Mouse (Mus musculus) right cerebral cortex, adult 2 months (tissue): ENCODE data around the gene Tnk1.

ENCODE experiments used
- DNase-seq, 2 experiments: peaks; one replicate each; pipeline ENCODE4 v3.0.0; 2021 to 2022; ENCODE audit warnings: low spot score in 2 of 2

Tnk1 gene

GRCm38 (mm10) chr11:69803328-69803727 lies 55.2 kb downstream of the Tnk1 start:
- no peak for DNase-seq

GRCm38 (mm10) chr11:69802648-69803105 lies 55.9 kb downstream of the Tnk1 start:
- peak; percentile 75 to 78 for DNase-seq

- no peak for DNase-seq
Observed at GRCm38 (mm10) chr11:69801379-69801977, 57.1 kb downstream of the Tnk1 start, which contains the start of gene Fgf11. Gene Fgf11 (minus strand): TSS chr11:69801857.
